Mouse (Mus musculus) mouse embryonic stem cell (cell line): ENCODE measurements at regions not wholly inside any gene's neighbourhood (a gene's known extent, or its start where the extent isn't known, plus 50 kb on each side); places are given as distances from the start of the nearest gene placed in this dataset.

Experiments used
- in situ Hi-C, 2 experiments: fragments of 300-500 bp; cut with MboI; formaldehyde crosslinking; loops; 1 replicate in 1 of 2; 3 replicates in 1 of 2; pipeline ENCODE4 v1.14.3; 2019 to 2020; ENCODE audit warnings: low sequenced_read_pairs in 2 of 2, low pct_unique_long_range_greater_than_20kb in 1 of 2, mixed read lengths in 1 of 2; ENCODE audit not compliant: unreplicated experiment in 1 of 2

GRCm38 (mm10) chr6:65224723-65225122 is 80.0 kb upstream of the Hpgds start:
- in situ Hi-C loops: no loop called here

- in situ Hi-C loops: loop anchor here in 1 of 2 experiments (25.0 kb wide), 1 partner anchor 250 kb away; no protein-coding TSS in a partner anchor
Observed at GRCm38 (mm10) chr6:65262572-65262971, 117.9 kb upstream of the Hpgds start.

GRCm38 (mm10) chr6:65270723-65271122 is 110.2 kb upstream of the C130060K24Rik start:
- in situ Hi-C loops: loop anchor here in 1 of 2 experiments (25.0 kb wide), 1 partner anchor 258 kb away; no protein-coding TSS in a partner anchor

GRCm38 (mm10) chr6:65310176-65310575 is 70.7 kb upstream of the C130060K24Rik start:
- in situ Hi-C loops: no loop called here

GRCm38 (mm10) chr6:65310840-65311620 is 69.9 kb upstream of the C130060K24Rik start:
- in situ Hi-C loops: no loop called here

- in situ Hi-C loops: no loop called here
Observed at GRCm38 (mm10) chr6:65311778-65312177, 69.1 kb upstream of the C130060K24Rik start.
